Mouse (Mus musculus) gastrocnemius, postnatal 25 days (tissue): ENCODE results near the gene Sdk2. TPM values are rescaled to one million over a fixed set of nuclear protein-coding genes. Genes with fewer than 3 reads are reported as not detected.

Experiments
- DNase-seq: peaks from one replicate; pipeline ENCODE4 v3.0.0; 2022
- total RNA-seq, 2 experiments: library from RNA; stranded (reverse); gene quantifications; 1 replicate in 1 of 2; 2 replicates in 1 of 2; pipeline ENCODE4 v1.2.3; 2021

The Sdk2 gene
- total RNA-seq, 2 experiments from 2014 or later = 0.75 to 1.4 TPM

GRCm38 (mm10) chr11:113737912-113738311 is 328.9 kb downstream of the Sdk2 start:
- no peak for DNase-seq

GRCm38 (mm10) chr11:113737553-113737854 is 329.3 kb downstream of the Sdk2 start:
- no peak for DNase-seq

GRCm38 (mm10) chr11:113736848-113737552 is 329.8 kb downstream of the Sdk2 start:
- DNase-seq = no peak

GRCm38 (mm10) chr11:113735151-113735550 is 331.7 kb downstream of the Sdk2 start:
- no peak for DNase-seq

GRCm38 (mm10) chr11:113733631-113734364 is 333.0 kb downstream of the Sdk2 start:
- no peak for DNase-seq

- DNase-seq = no peak
Observed at GRCm38 (mm10) chr11:113731945-113732612, 334.8 kb downstream of the Sdk2 start.

- DNase-seq = no peak
Observed at GRCm38 (mm10) chr11:113730879-113731278, 336.0 kb downstream of the Sdk2 start.

GRCm38 (mm10) chr11:113729917-113730316 is 336.9 kb downstream of the Sdk2 start:
- DNase-seq = no peak

- DNase-seq = no peak
Observed at GRCm38 (mm10) chr11:113729239-113729638, 337.6 kb downstream of the Sdk2 start.

GRCm38 (mm10) chr11:113727992-113728391 is 338.9 kb downstream of the Sdk2 start:
- DNase-seq = peak; percentile 4

- DNase-seq = no peak
Observed at GRCm38 (mm10) chr11:113726994-113727888, 339.6 kb downstream of the Sdk2 start.
